In genomic region chr8:116630066-116630465, GRCm38 (mm10) we compare ENCODE assay signal across 13 mouse cellular contexts.
DNase-seq lines count a peak whose midpoint lies in the region; ATAC-seq and TF ChIP-seq lines count a peak whose summit lies in the region.
"Had no signal": no experiment of that assay in that cellular context is flagged by ENCODE, and none has a peak within 500 bp of the region (broad histone marks: within the 10 kb centered on the region; RNA-seq: fewer than 3 reads in every experiment).

No protein-coding gene starts in this region.

- H3K36me3 ChIP-seq in ES-E14 (ENCODE audit: control insufficient read depth, insufficient read depth, low read length, poor library complexity, severe bottlenecking): peaks cover 12% of the 10 kb centered on the region
- no peaks in the 10 kb centered on the region for H3K36me3 ChIP-seq in liver, embryonic 13.5 days
- H3K36me3 ChIP-seq: liver, embryonic 15.5 days; midbrain, embryonic 10.5 days had no signal

- no peak for ATAC-seq in liver, embryonic 13.5 days (ENCODE audit: low read depth)
- ATAC-seq: inflammation-experienced regulatory T-cells, adult 6 months had no signal

- whole genome bisulfite sequencing in liver, embryonic 13.5 days (ENCODE audit: insufficient replicate concordance): 30% methylated on average over 11 of the region's 11 CpGs

- H3K27me3 ChIP-seq in liver, embryonic 13.5 days: no peaks in the 10 kb centered on the region
- H3K27me3 ChIP-seq: liver, embryonic 15.5 days had no signal

- peak; percentile 29 for DNase-seq in kidney, postnatal 10 days
- DNase-seq in kidney, adult 11 months: no peak
- peak; percentile 57 to 59 for DNase-seq in B cell, adult 2 months
- DNase-seq in ES-E14 (ENCODE audit: low read depth, low spot score): peak; percentile 41
- peak; percentile 9 for DNase-seq in liver, embryonic 13.5 days
- no peak for DNase-seq in right cerebral cortex, postnatal 10 days (ENCODE audit: low spot score in 2 of 2)
- no peak for DNase-seq in cerebellum, adult 9-11 months
- DNase-seq: adrenal gland, adult 2 months; heart, adult 11 months; heart, postnatal 14 days had no signal

- H3K9ac ChIP-seq in ES-E14 (ENCODE audit: insufficient read depth, low read depth, low read length, poor library complexity, severe bottlenecking): no peak overlapping the region
- no peak overlapping the region for H3K9ac ChIP-seq in liver, embryonic 13.5 days
- H3K9ac ChIP-seq: liver, embryonic 15.5 days had no signal

- H3K4me1 ChIP-seq in ES-E14 (ENCODE audit: control insufficient read depth in 2 of 2, insufficient read depth in 2 of 2, low read length in 2 of 2, poor library complexity in 1 of 2): peaks cover 8% of the 10 kb centered on the region in 2 experiments; a peak in 3 of 4 replicates
- H3K4me1 ChIP-seq in liver, embryonic 13.5 days (replicated peaks): peaks cover 4% of the 10 kb centered on the region; the same call in 1 of the 2 replicates
- H3K4me1 ChIP-seq: midbrain, embryonic 10.5 days had no signal

- no peaks in the 10 kb centered on the region for H3K9me3 ChIP-seq in ES-E14 (ENCODE audit: control insufficient read depth, insufficient read depth, low read depth, low read length)
- 0 out of 2 replicates have a peak, but pooled peaks cover 4% of the 10 kb centered on the region for H3K9me3 ChIP-seq in liver, embryonic 13.5 days (replicated peaks)
- H3K9me3 ChIP-seq: liver, embryonic 15.5 days; midbrain, embryonic 10.5 days had no signal

- no peak overlapping the region for H3K27ac ChIP-seq in ES-E14 (ENCODE audit: insufficient read depth, low read depth, low read length, poor library complexity, severe bottlenecking)
- no peak overlapping the region for H3K27ac ChIP-seq in liver, embryonic 13.5 days
- H3K27ac ChIP-seq: liver, embryonic 15.5 days; midbrain, embryonic 10.5 days had no signal

- no peak overlapping the region for H3K4me3 ChIP-seq in ES-E14 (ENCODE audit: insufficient read depth in 1 of 2, low read depth in 1 of 2, low read length in 2 of 2, poor library complexity in 1 of 2, severe bottlenecking in 1 of 2)
- H3K4me3 ChIP-seq in liver, embryonic 13.5 days (replicated peaks): no peak overlapping the region
- H3K4me3 ChIP-seq: liver, embryonic 15.5 days; midbrain, embryonic 10.5 days had no signal

- in situ Hi-C loops in ES-E14 (cut with MboI; ENCODE audit: low sequenced_read_pairs in 2 of 2, unreplicated experiment in 2 of 2): no loop called here

- H3K4me2 ChIP-seq in liver, embryonic 13.5 days: no peak overlapping the region
- H3K4me2 ChIP-seq: liver, embryonic 15.5 days had no signal

TF ChIP-seq in ES-E14, 5 proteins besides CTCF, POLR2A, EP300 and RAD21:
- TF ChIP-seq MAFK (IDR thresholded peaks at IDR 0.05; ENCODE audit: insufficient read depth, low read depth, low read length) (no peak), ZNF384 (IDR thresholded peaks at IDR 0.05; ENCODE audit: low read depth, low read length) (no peak), ZC3H11A (IDR thresholded peaks at IDR 0.05; ENCODE audit: borderline replicate concordance, low read depth, low read length) (no peak), HCFC1 (IDR thresholded peaks at IDR 0.05; ENCODE audit: borderline replicate concordance, insufficient read depth, low read length) (no peak), CHD2 (IDR thresholded peaks at IDR 0.05; ENCODE audit: low read depth, low read length) (no peak)

Comparison
In these comparisons a context has a peak if more than half of its experiments do, and no peak if none do; other contexts are left out.
1. DNase-seq: peak in kidney, postnatal 10 days (single experiment), B cell, adult 2 months (2 of 2), ES-E14 (single experiment) and liver, embryonic 13.5 days (single experiment); none in kidney, adult 11 months (single experiment), right cerebral cortex, postnatal 10 days (0 of 2) and cerebellum, adult 9-11 months (single experiment).